Mouse (Mus musculus) WW6 (cell line): Measurements from ENCODE around the gene A930018P22Rik.

Experiments
- DNase-seq: peaks from one replicate; pipeline ENCODE4 v3.0.0-alpha.2; 2013; ENCODE audit warnings: low read depth, low spot score

A930018P22Rik gene

GRCm38 (mm10) chr2:104157831-104158230 lies 35.3 kb downstream of the A930018P22Rik start:
- no peak for DNase-seq

- no peak for DNase-seq
These were observed 40.8 kb downstream of the A930018P22Rik start for GRCm38 (mm10) chr2:104163418-104163817.

GRCm38 (mm10) chr2:104163978-104164487 lies 41.5 kb downstream of the A930018P22Rik start:
- DNase-seq = no peak

- DNase-seq = no peak
These were observed 43.1 kb downstream of the A930018P22Rik start for GRCm38 (mm10) chr2:104165631-104166030.

GRCm38 (mm10) chr2:104167765-104168164 lies 45.2 kb downstream of the A930018P22Rik start:
- no peak for DNase-seq

- no peak for DNase-seq
These were observed 45.8 kb downstream of the A930018P22Rik start for GRCm38 (mm10) chr2:104168186-104168896.

- no peak for DNase-seq
These were observed 50.3 kb downstream of the A930018P22Rik start for GRCm38 (mm10) chr2:104172695-104173348.

- DNase-seq = no peak
These were observed 50.9 kb downstream of the A930018P22Rik start for GRCm38 (mm10) chr2:104173431-104173830.
